Mouse (Mus musculus) frontal cortex, adult (tissue): Measurements from ENCODE around the gene Mettl17.
"Not testable (repeated sequence)": the region's sequence is repeated elsewhere in the genome, so short reads cannot be mapped to it uniquely, and the experiment has no call there.

Experiments used
- ATAC-seq: cut with Nextera tagmentation; 2 replicates; pipeline ENCODE4 v1.9.2; 2017; ENCODE audit warnings: mild to moderate bottlenecking, moderate library complexity, mixed read lengths; ENCODE audit not compliant: low TSS enrichment

Gene Mettl17

DNA sequence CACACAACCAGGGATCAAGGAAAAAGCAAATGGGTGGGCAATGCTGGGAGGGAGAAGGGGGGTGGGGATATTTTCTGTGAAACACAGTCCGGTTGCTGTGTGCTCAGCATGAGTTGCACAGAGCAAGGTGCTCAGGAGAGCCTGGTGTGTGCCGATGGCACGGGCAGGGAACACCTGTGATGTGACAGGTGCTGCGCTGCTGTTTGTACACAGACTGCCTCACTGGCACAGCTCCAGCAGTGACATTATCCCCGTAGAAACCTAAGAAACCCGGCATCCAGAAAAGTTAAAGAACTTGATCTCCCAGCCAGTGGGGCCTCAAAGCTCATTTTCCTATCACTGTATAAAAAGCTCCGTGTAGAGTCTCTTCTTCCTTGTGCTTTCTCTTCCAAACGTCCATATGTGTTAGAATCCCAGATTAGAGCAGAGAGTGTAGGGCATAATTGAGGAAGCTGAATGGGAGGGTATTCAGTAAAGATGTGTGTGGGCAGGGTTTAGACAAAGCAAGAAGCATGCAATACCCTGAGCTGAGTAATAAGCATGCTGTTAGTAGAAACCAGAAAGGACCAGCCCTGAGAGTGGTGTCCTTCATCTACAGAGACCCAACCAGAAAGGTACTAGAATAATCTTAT is 12.0 kb downstream of the Mettl17 start:
- peak; percentile 86 for ATAC-seq

- no peak for ATAC-seq
Observed at GRCm38 (mm10) chr14:51899351-51899750, 14.7 kb downstream of the Mettl17 start.

- ATAC-seq: peak; percentile 83
Observed at GRCm38 (mm10) chr14:51902806-51903710, 18.4 kb downstream of the Mettl17 start.

DNA sequence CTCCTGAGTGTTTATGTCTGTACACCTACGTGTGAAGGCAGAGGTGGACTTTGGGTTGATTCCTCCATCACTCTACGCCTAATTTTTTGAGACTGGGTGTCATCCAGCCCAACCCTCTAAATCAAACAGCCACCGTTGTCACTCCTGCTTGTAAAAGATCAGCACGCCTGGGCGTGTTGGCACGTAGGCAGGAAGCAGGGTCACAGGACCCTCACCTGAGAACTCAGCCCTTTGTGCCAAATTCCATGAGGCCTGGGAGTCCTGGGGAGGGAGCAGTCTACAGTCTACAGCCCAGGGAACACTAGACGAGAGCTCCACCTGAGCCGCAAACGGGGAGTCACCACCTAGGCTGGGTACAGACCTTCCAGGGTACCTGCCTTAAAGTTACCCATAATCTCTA is 19.1 kb downstream of the Mettl17 start:
- ATAC-seq: no peak

GRCm38 (mm10) chr14:51904706-51905105 is 20.1 kb downstream of the Mettl17 start:
- ATAC-seq: 0 out of 2 replicates have a peak, but pooled peaks have one; percentile 22

DNA sequence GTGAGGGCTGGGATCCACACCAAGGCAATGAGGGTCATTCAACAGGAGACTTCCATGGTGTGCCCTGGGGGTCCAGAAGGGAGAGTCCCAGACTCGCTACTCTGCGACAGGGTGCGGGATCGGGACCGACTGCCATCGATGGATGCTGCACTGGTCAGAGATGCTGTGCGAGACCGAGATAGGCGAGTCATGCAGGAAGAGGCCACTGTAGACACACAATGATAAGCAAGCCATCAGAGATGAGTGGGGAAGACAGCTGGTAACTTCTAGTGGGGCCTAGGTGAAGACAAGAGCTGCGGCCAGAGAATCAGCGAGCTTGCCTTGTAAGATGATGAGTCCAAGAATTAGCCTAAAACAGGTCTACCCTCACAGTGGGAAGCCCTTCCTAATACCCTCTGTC is 21.5 kb downstream of the Mettl17 start:
- ATAC-seq: no peak

- ATAC-seq: no peak
Observed at GRCm38 (mm10) chr14:51911301-51911700, 26.7 kb downstream of the Mettl17 start.

GRCm38 (mm10) chr14:51912391-51913061 is 27.9 kb downstream of the Mettl17 start:
- 0 out of 2 replicates have a peak, but pooled peaks have one; percentile 0 for ATAC-seq

- ATAC-seq: peak; percentile 62
Observed at GRCm38 (mm10) chr14:51913062-51913959, 28.7 kb downstream of the Mettl17 start.

DNA sequence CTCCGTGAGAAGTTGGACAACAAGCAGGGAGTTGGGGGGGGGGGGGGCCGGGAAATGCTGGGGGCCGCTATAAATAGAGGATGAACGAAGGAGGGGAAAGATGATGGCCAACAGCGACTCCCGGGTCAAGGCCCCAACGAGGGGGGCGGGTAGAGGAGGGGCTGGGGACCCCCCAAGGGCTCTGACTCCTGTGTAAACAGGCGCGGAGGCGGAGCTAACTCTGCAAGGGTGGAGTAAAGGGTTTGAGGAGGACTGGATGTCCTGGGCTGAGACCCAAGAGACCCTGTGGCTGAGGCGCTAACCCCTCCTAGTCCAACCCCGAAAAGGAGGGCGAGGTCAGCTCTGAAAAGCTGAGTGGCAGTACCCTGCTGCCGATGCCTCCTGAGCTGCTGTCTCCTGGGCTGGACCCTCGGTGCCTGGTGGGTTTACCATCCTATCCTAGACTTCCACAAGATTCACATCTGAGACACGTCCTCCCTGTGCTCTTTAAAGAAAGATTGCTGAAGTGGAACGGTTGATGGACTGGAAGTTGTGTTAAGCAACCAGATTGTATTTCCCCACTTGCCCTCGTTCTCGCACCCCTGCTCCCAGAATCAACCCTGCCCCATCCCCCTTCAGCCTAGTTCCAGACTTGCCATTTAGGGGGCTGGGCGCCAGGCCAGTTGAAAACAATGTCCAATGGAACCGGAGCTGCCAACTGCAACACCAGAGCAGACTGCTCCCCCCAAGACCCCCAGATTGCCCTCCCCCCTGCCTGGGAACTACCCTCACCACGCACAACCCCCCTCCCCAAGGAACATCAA is 29.5 kb downstream of the Mettl17 start, which contains the start of gene Ndrg2:
TSS of gene Ndrg2 (minus strand) at position 199 of the 803 bp plus-strand sequence.
- ATAC-seq: 0 out of 2 replicates have a peak, but pooled peaks have one; percentile 14

DNA sequence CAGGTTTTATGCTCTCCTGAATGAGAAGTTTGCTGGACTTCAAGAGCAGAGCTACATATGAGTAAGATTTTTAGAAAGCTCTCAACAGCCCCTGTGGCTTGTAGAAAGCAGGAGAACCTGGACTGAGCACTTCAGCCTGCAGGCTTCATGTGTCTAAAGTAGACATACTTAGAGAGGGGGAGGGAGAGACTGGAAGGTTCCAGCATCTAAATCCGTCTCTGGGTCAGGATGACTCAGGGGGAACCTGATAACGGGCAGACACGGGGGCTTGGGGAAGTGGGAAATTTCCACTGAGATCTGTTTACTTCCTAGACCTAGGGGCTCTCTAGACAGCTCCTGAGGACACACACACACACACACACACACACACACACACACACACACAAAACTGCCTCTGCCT is 30.4 kb downstream of the Mettl17 start:
- ATAC-seq: peak; percentile 29; the same call in 1 of the 2 replicates

- ATAC-seq: no peak
Observed at GRCm38 (mm10) chr14:51916539-51916938, 31.9 kb downstream of the Mettl17 start.

DNA sequence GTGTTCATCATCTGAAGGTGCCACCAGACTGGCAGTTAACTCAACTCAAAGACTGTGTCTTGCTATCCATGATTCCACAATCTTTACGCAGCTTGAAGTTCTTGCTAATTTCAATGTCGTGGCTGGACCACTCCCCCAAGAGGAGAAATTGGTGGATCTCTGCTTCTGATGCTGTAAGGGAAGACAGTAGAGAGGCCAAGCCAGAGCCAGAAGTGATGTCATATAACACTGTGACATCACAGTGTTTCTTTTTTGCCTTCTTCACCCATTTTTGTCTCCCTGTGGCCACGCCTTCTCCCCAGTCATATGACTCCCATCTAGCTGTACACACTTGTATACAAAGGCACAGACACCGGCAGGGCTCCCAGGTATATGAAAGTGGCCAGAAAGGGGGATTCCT is 33.5 kb downstream of the Mettl17 start, which contains the start of gene Tppp2:
TSS of gene Tppp2 (plus strand) at position 301 of the 400 bp plus-strand sequence.
- no peak for ATAC-seq

GRCm38 (mm10) chr14:51918966-51919365 is 34.3 kb downstream of the Mettl17 start:
- peak; percentile 42 for ATAC-seq

DNA sequence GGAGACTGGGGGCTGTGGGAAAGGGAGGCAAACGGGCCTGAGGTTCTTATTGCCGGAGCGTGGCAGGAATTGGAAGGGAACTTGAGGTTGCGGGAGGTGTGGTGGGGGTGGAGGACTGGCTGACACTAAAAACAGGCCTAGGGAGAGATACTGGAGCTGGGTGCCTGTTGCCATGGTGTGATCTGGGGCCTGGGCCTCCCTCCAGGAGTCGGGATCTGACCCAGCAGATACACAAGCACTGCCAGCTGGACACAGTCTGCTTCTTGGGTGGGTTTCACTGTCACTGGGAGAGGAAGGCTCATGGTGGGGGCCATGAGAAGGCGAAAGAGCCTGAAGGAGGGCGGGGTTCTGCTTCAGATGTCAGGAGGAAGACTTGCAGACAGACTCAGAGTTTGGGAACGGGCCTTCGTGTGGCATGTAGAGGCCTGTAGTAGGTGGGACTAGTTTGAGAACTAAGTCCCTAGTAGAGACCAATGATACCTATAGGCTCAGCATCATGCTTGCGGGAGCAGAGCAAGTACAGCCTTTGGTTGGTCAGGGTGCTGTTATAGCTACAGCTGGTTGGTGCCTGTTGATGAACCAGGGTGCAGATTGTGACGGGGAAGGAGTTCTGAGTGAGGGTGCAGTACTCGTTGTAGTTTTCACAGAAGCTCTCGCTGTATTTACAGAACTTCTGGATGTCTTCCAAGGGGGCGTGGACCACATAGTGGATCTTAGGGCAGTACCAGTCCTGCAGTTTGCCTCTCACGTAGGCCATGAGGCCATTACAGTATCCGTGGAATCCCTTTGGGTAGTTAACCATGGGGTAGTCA is 37.3 kb downstream of the Mettl17 start:
- ATAC-seq: peak; percentile 50

DNA sequence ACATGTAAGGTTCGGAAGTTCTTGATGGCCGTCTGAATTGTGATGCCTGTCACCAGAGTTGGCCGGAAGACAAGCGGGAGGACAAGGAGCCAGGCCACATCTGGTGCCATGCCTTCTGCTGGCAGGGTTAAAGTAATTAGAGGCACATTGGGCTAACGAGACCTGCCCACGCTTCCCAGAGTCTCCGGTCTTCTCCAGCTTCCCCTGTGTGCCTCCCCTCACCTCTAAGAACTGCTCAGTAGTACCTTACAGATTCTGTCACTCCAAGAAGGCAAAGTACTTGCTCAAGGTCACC is 37.9 kb downstream of the Mettl17 start, which contains the start of gene Rnase13:
TSS of gene Rnase13 (minus strand) at position 203 of the 295 bp plus-strand sequence.
- no peak for ATAC-seq

DNA sequence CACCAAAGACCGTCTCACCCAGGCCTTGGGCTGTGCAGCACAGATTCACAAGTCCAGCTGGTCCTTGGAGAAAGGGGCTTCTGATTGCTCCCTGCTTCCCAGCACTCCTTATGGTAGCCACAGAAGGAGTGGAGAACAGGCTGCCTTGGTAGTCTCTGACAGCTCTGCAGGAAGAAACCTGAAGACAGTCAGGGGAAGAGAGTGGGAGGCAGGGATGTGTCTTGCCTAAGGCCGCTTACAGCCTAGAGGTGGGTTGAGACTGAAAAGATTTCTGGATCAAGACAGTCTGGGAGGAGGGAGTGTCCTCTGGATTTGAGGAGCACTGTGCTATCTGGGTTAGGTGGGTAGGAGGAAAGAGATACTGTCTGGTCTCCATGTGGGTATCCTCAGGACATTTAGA is 38.3 kb downstream of the Mettl17 start:
- peak; percentile 70 for ATAC-seq

GRCm38 (mm10) chr14:51923492-51923891 is 38.9 kb downstream of the Mettl17 start:
- no peak for ATAC-seq

DNA sequence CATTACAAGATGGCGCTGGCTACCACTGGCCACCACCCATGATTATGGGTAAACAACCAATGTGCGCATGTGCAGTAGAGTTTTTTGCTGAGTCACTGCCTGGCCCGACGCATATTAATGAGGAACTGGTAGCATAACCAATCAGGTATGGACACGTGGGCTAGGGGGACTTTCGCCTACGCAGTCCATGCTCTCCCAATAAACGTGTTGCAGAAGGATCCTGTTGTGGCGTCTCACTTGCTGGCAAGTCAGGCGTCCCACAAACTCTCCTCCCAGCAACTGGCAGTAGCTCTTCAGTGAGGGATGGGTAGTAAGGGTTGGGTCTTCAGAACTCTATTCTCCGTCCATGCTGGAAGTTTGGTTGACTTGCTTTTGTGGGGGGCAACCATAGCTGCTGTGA is 42.3 kb downstream of the Mettl17 start:
- ATAC-seq: not testable (repeated sequence)
